Mouse (Mus musculus): ENCODE measurements around the gene Cdc14b. TPM values are rescaled to one million over a fixed set of nuclear protein-coding genes. Genes with fewer than 3 reads are reported as not detected.
"Not testable (repeated sequence)": the region's sequence is repeated elsewhere in the genome, so short reads cannot be mapped to it uniquely, and the experiment has no call there.

Gene Cdc14b
- polyA plus RNA-seq, 1 experiment from 2014 or later, result 13.4 TPM

DNA sequence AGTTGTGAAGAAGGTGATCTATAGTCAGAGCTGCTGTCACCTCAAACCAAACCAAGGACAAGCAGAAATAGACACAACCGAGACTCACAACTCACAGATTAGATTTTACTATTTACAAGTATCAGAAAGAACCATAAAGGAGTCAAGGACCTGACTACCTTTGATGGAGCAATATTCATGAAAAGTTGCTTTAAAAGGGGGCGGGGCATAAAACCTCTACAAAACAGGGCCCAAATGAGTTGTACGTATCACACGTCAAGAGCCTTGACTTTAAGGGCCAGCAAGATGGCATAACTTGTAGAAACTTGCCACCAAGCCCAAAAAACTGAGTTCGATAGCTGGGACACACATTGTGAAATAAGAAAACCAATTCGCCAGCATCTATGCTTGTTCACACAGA lies 10.5 kb downstream of the Cdc14b start:
- Histone ChIP-seq H3K9ac (ENCODE audit: low read length) (no peak overlapping the region), H3K4me2 (ENCODE audit: low read depth) (no peak overlapping the region), H3K4me1 (ENCODE audit: control insufficient read depth, insufficient read depth, low read length) (peaks cover 3% of the 10 kb centered on the region; the same call in 1 of the 2 replicates), H3K27me3 (ENCODE audit: control insufficient read depth, insufficient read depth, low read length) (no peaks in the 10 kb centered on the region), H3K9me3 (ENCODE audit: control insufficient read depth, low read length) (no peaks in the 10 kb centered on the region), H3K27ac (ENCODE audit: low read depth, low read length) (no peak overlapping the region), H3K36me3 (ENCODE audit: control insufficient read depth, insufficient read depth, low read length) (no peaks in the 10 kb centered on the region), H3K4me3 (ENCODE audit: low read depth, low read length) (no peak overlapping the region)
- no peak for ATAC-seq (ENCODE audit: insufficient read depth, low FRiP score, low TSS enrichment)
- WGBS, result 89% methylated on average over 6 of the region's 6 CpGs
- DNase-seq (ENCODE audit: low spot score), result no peak

DNA sequence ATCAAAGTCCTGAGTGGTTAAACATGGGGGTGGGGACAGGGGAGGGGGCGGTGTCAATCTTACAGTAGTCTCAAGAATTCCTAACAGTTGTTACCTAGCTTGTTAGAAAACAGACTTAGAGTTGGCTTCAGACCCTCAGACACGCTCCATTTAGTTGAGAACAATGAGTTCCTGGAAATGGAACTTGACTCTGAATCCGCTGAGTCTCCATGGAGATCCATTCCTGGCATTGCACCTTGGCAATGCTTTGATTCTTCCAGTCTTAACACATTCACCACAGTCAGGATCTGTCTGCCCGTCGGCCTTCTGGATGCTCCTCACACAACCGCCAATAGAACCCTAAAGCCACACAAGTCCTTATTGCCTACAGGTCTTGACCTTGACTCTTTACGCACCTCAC lies 15.2 kb downstream of the Cdc14b start:
- no peak overlapping the region for H3K9ac ChIP-seq (ENCODE audit: low read length)
- H3K27ac ChIP-seq (ENCODE audit: low read depth, low read length), result no peak overlapping the region
- no peak overlapping the region for H3K4me2 ChIP-seq (ENCODE audit: low read depth)
- 91% methylated on average over 7 of the region's 7 CpGs for WGBS
- H3K36me3 ChIP-seq (ENCODE audit: control insufficient read depth, insufficient read depth, low read length), result no peaks in the 10 kb centered on the region
- no peaks in the 10 kb centered on the region for H3K9me3 ChIP-seq (ENCODE audit: control insufficient read depth, low read length)
- no peak overlapping the region for H3K4me3 ChIP-seq (ENCODE audit: low read depth, low read length)
- H3K4me1 ChIP-seq (ENCODE audit: control insufficient read depth, insufficient read depth, low read length), result no peaks in the 10 kb centered on the region
- DNase-seq (ENCODE audit: low spot score), result no peak
- ATAC-seq (ENCODE audit: insufficient read depth, low FRiP score, low TSS enrichment), result no peak
- H3K27me3 ChIP-seq (ENCODE audit: control insufficient read depth, insufficient read depth, low read length), result no peaks in the 10 kb centered on the region

DNA sequence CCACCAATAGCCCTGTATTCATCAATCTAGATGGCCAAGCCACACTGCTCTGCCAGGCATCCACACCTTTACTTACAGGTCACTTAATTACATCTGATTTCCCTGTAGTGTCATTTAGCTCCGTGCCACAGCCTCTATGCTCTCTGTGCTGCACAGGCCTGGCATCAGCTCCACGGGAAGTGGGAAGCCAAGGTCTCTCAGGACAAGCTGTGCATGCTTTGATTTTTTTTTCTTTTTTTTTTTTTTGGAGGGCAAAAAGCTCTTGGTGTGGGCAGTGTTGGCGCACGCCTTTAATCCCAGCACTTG lies 16.6 kb downstream of the Cdc14b start:
- no peak overlapping the region for H3K9ac ChIP-seq (ENCODE audit: low read length)
- no peaks in the 10 kb centered on the region for H3K4me1 ChIP-seq (ENCODE audit: control insufficient read depth, insufficient read depth, low read length)
- 65% methylated on average over 4 of the region's 4 CpGs for WGBS
- no peaks in the 10 kb centered on the region for H3K27me3 ChIP-seq (ENCODE audit: control insufficient read depth, insufficient read depth, low read length)
- H3K4me3 ChIP-seq (ENCODE audit: low read depth, low read length), result no peak overlapping the region
- no peak for DNase-seq (ENCODE audit: low spot score)
- ATAC-seq (ENCODE audit: insufficient read depth, low FRiP score, low TSS enrichment), result no peak
- H3K4me2 ChIP-seq (ENCODE audit: low read depth), result no peak overlapping the region
- H3K27ac ChIP-seq (ENCODE audit: low read depth, low read length), result no peak overlapping the region
- H3K9me3 ChIP-seq (ENCODE audit: control insufficient read depth, low read length), result no peaks in the 10 kb centered on the region
- no peaks in the 10 kb centered on the region for H3K36me3 ChIP-seq (ENCODE audit: control insufficient read depth, insufficient read depth, low read length)

DNA sequence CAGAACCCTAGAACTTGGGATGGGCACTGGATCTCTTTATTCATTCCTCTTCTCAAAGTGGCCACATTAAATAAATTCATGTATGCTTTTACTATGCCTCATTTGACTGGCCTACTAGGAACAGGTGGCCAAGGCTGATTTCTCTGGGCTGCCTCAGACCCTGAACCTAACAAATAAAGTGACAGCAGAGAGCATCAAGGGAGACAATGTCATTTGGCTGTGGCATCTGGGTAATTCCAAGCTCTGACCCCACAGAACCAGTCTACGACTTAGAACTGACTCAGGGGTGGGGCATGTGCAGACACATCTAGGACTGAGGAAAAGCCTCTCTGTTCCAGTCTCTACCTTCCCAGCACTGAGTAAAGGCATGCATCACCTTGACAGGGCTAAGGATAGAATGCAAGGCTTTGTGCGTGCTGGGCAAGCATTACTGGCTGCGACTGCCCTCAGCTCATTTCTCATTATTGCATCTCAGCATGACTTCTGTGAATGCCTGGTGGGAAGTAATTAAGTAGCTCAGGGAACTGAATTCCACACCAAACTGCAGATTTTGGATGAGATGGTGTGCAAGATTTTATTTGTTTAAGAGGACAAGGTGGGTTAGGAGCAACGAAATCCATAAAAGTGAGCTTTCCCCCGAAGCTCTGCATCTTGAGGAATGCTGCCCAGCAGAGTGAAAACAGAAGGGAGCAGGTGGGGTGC lies 17.1 kb downstream of the Cdc14b start:
- no peak overlapping the region for H3K27ac ChIP-seq (ENCODE audit: low read depth, low read length)
- H3K27me3 ChIP-seq (ENCODE audit: control insufficient read depth, insufficient read depth, low read length), result no peaks in the 10 kb centered on the region
- WGBS, result 18% methylated on average over 5 of the region's 5 CpGs
- H3K9ac ChIP-seq (ENCODE audit: low read length), result no peak overlapping the region
- H3K36me3 ChIP-seq (ENCODE audit: control insufficient read depth, insufficient read depth, low read length), result no peaks in the 10 kb centered on the region
- ATAC-seq (ENCODE audit: insufficient read depth, low FRiP score, low TSS enrichment) (no peak), DNase-seq (ENCODE audit: low spot score) (no peak)
- no peak overlapping the region for H3K4me2 ChIP-seq (ENCODE audit: low read depth)
- H3K9me3 ChIP-seq (ENCODE audit: control insufficient read depth, low read length), result no peaks in the 10 kb centered on the region
- H3K4me1 ChIP-seq (ENCODE audit: control insufficient read depth, insufficient read depth, low read length), result no peaks in the 10 kb centered on the region
- no peak overlapping the region for H3K4me3 ChIP-seq (ENCODE audit: low read depth, low read length)

DNA sequence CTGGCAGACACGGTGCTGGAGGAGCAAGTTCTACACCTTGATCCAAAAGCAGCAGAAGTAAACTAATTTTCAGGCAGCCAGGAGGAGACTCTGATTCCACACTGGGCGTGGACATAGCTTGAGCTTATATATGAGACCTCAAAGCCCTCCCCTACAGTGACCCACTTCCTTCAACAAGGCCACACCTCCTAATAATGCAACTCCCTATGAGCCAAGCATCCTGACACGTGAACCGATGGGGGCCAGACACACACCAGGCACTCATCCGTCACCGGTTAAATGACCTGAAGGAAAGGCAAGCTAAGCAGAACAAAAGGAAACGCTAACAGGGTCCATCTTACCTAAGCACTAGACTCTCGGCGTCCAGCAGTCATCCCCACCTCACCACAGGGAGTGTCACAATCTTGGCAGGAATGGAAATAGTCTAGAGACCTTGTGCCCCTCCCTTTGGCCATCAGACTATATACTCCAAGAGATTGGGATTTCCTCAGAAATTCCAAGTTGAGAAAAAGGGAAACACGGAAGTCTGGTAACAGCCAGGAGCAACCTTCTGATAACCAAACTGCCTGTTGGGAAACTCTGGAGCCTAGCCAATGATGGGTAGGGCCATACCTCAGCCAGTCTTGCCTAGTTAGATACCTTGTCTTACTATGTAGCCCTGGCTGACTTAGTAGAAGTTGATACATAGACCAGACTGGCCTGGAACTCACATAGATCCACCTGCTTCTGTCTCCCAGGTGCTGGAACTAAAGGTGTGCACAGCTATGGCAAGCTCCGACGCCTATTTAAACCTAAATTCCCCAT lies 17.9 kb downstream of the Cdc14b start:
- 68% methylated on average over 12 of the region's 12 CpGs for WGBS
- ATAC-seq (ENCODE audit: insufficient read depth, low FRiP score, low TSS enrichment), result no peak; the same call in 1 of the 2 replicates
- no peak overlapping the region for H3K27ac ChIP-seq (ENCODE audit: low read depth, low read length)
- no peak overlapping the region for H3K9ac ChIP-seq (ENCODE audit: low read length)
- no peaks in the 10 kb centered on the region for H3K4me1 ChIP-seq (ENCODE audit: control insufficient read depth, insufficient read depth, low read length)
- DNase-seq (ENCODE audit: low spot score), result no peak
- no peaks in the 10 kb centered on the region for H3K9me3 ChIP-seq (ENCODE audit: control insufficient read depth, low read length)
- no peaks in the 10 kb centered on the region for H3K36me3 ChIP-seq (ENCODE audit: control insufficient read depth, insufficient read depth, low read length)
- H3K4me2 ChIP-seq (ENCODE audit: low read depth), result no peak overlapping the region
- H3K27me3 ChIP-seq (ENCODE audit: control insufficient read depth, insufficient read depth, low read length), result no peaks in the 10 kb centered on the region
- H3K4me3 ChIP-seq (ENCODE audit: low read depth, low read length), result no peak overlapping the region

DNA sequence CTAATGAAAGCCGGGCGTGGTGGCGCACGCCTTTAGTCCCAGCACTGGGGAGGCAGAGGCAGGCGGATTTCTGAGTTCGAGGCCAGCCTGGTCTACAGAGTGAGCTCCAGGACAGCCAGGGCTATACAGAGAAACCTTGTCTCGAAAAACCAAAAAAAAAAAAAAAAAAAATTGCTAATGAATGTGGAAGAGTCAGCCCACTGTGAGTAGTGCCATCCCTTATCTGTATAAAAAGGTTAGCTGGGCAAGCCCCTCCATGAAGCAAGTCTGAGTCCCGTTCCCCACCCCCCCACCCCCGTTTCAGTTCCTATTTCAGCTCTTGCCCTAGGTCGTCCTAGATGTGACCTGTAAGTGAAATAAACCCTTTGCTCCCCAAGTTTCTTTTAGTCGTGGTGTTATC lies 20.9 kb downstream of the Cdc14b start:
- not testable (repeated sequence) for H3K9ac ChIP-seq (ENCODE audit: low read length); H3K27ac ChIP-seq (ENCODE audit: low read depth, low read length); H3K9me3 ChIP-seq (ENCODE audit: control insufficient read depth, low read length); ATAC-seq (ENCODE audit: insufficient read depth, low FRiP score, low TSS enrichment); H3K36me3 ChIP-seq (ENCODE audit: control insufficient read depth, insufficient read depth, low read length); H3K27me3 ChIP-seq (ENCODE audit: control insufficient read depth, insufficient read depth, low read length); H3K4me3 ChIP-seq (ENCODE audit: low read depth, low read length); H3K4me1 ChIP-seq (ENCODE audit: control insufficient read depth, insufficient read depth, low read length); DNase-seq (ENCODE audit: low spot score); H3K4me2 ChIP-seq (ENCODE audit: low read depth)
- WGBS, result 87% methylated on average over 10 of the region's 11 CpGs

DNA sequence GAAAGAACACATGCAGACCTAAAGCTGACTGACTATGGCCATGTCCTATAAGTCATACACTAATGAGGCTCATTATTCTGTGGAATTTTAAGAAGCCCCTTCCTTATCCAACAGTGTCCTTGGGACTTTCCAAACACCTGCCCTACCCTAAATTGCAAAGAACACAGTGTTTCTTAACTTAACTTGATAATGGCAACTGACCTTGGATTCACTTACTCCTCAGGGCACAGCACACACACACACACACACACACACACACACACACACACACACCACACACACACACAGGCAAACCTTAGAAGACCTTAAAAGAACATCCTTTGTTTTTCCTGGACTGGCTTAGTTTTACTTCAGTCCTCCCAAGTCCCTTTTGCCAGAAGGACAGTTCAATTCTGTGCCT lies 21.4 kb downstream of the Cdc14b start:
- Histone ChIP-seq H3K27ac (ENCODE audit: low read depth, low read length) (no peak overlapping the region), H3K36me3 (ENCODE audit: control insufficient read depth, insufficient read depth, low read length) (no peaks in the 10 kb centered on the region), H3K4me3 (ENCODE audit: low read depth, low read length) (no peak overlapping the region), H3K4me2 (ENCODE audit: low read depth) (no peak overlapping the region), H3K9ac (ENCODE audit: low read length) (no peak overlapping the region), H3K27me3 (ENCODE audit: control insufficient read depth, insufficient read depth, low read length) (no peaks in the 10 kb centered on the region), H3K4me1 (ENCODE audit: control insufficient read depth, insufficient read depth, low read length) (no peaks in the 10 kb centered on the region), H3K9me3 (ENCODE audit: control insufficient read depth, low read length) (no peaks in the 10 kb centered on the region)
- ATAC-seq (ENCODE audit: insufficient read depth, low FRiP score, low TSS enrichment) (no peak), DNase-seq (ENCODE audit: low spot score) (no peak)

DNA sequence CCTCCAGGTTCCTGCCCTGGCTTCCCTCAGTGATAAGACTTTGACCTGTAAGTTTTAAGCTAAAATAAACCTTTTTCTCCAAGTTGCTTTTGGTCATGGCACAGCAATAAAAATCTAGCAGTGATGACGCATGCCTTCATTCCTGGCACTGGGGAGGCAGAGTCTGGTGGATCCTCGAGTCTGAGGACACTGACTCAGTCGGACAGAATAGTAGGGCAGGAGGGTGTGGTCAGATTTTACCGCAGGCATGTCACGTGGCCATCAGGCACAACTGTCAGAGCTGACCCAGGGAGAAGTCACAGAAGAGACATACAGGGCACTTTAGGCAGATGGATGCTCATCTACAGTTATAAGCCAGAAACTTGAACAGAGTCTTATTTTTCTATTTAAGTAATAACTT lies 22.9 kb downstream of the Cdc14b start:
- ATAC-seq (ENCODE audit: insufficient read depth, low FRiP score, low TSS enrichment) (no peak), DNase-seq (ENCODE audit: low spot score) (no peak)
- no peak overlapping the region for H3K9ac ChIP-seq (ENCODE audit: low read length)
- WGBS, result 74% methylated on average over 5 of the region's 5 CpGs
- H3K4me3 ChIP-seq (ENCODE audit: low read depth, low read length), result no peak overlapping the region
- H3K27ac ChIP-seq (ENCODE audit: low read depth, low read length), result no peak overlapping the region
- no peaks in the 10 kb centered on the region for H3K27me3 ChIP-seq (ENCODE audit: control insufficient read depth, insufficient read depth, low read length)
- no peak overlapping the region for H3K4me2 ChIP-seq (ENCODE audit: low read depth)
- no peaks in the 10 kb centered on the region for H3K9me3 ChIP-seq (ENCODE audit: control insufficient read depth, low read length)
- no peaks in the 10 kb centered on the region for H3K36me3 ChIP-seq (ENCODE audit: control insufficient read depth, insufficient read depth, low read length)
- no peaks in the 10 kb centered on the region for H3K4me1 ChIP-seq (ENCODE audit: control insufficient read depth, insufficient read depth, low read length)

DNA sequence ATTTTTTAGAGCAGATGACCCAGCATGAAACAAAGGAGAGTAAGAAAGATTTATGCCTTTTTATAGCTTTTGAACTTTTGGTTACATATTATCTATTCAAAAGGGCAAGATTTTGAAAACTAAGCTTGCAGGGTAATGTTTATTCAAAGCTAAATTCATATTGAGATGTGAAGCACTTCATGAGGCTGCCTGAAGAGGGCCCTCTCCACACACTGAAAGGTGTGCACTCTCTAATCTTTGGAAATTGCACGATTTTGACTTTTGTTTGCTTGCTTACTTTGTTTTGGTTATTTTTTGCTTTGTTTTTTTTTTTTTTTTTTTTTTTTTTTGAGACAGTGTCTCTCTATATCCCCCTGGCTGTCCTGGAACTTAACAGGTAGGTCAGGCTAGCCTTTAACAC lies 24.7 kb downstream of the Cdc14b start:
- no peak for ATAC-seq (ENCODE audit: insufficient read depth, low FRiP score, low TSS enrichment)

More for the DNA sequence above, 24.7 kb downstream of the Cdc14b start:
- WGBS, result 46% methylated on average over 1 of the region's 1 CpGs
- H3K4me3 ChIP-seq (ENCODE audit: low read depth, low read length), result no peak overlapping the region
- H3K4me1 ChIP-seq (ENCODE audit: control insufficient read depth, insufficient read depth, low read length), result no peaks in the 10 kb centered on the region
- H3K27ac ChIP-seq (ENCODE audit: low read depth, low read length), result no peak overlapping the region
- no peak overlapping the region for H3K9ac ChIP-seq (ENCODE audit: low read length)
- H3K4me2 ChIP-seq (ENCODE audit: low read depth), result no peak overlapping the region
- no peaks in the 10 kb centered on the region for H3K9me3 ChIP-seq (ENCODE audit: control insufficient read depth, low read length)
- no peaks in the 10 kb centered on the region for H3K36me3 ChIP-seq (ENCODE audit: control insufficient read depth, insufficient read depth, low read length)
- H3K27me3 ChIP-seq (ENCODE audit: control insufficient read depth, insufficient read depth, low read length), result no peaks in the 10 kb centered on the region
- DNase-seq (ENCODE audit: low spot score), result no peak

All from neural tube, embryonic 11.5 days (tissue).